Mouse (Mus musculus): ENCODE results near the gene Nfib.

- no peak for TF ChIP-seq CTCF (IDR thresholded peaks at IDR 0.05; ENCODE audit: low read depth, low read length)
- no peak for TF ChIP-seq POLR2A (IDR thresholded peaks at IDR 0.05; ENCODE audit: extremely low read depth, insufficient read depth, low read length)
Measured at GRCm38 (mm10) chr4:82528978-82529377, 176.6 kb downstream of the Nfib start.

Data from liver, adult 2 months (tissue).